Mouse (Mus musculus): ENCODE measurements at regions not wholly inside any gene's neighbourhood (a gene's known extent, or its start where the extent isn't known, plus 50 kb on each side); places are given as distances from the start of the nearest gene placed in this dataset.

DNA sequence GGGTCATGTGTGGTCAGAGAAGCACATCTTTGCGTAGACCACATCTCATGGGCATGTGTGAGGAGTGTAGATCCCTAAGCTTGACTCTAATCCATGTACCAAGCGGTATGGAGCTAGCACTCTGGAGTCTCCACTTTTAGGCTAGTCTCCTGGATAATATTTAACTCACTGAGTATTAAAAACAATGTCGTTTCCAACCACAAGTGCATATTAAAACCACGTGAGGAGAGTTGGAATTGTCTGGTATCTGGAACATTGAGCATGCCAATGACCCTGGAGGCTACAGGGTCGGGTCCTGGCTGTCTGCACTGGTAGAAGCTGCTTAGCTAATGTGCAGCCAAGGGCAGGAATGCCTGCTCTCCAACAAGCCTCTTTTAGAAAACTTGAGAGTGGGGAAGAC lies 391.2 kb downstream of the Mllt3 start:
- H3K9ac ChIP-seq (ENCODE audit: low read depth, low read length) = no peak overlapping the region
- H3K4me3 ChIP-seq (ENCODE audit: low read depth, low read length) = no peak overlapping the region
- ATAC-seq (ENCODE audit: low read depth) (no peak), DNase-seq (ENCODE audit: low spot score) (no peak)
- H3K36me3 ChIP-seq (ENCODE audit: control insufficient read depth, insufficient read depth, low read length) = no peaks in the 10 kb centered on the region
- H3K27me3 ChIP-seq (replicated peaks; ENCODE audit: control insufficient read depth, insufficient read depth, low read length) = no peaks in the 10 kb centered on the region; the same call in 1 of the 2 replicates
- no peak overlapping the region for H3K27ac ChIP-seq (replicated peaks; ENCODE audit: low read depth, low read length)
- 68% methylated on average over 5 of the region's 5 CpGs for WGBS
- H3K4me1 ChIP-seq (ENCODE audit: control insufficient read depth, insufficient read depth, low read length) = peaks cover 2% of the 10 kb centered on the region; the same call in 1 of the 2 replicates
- no peaks in the 10 kb centered on the region for H3K9me3 ChIP-seq (ENCODE audit: control insufficient read depth, low read length)
- no peak overlapping the region for H3K4me2 ChIP-seq (ENCODE audit: low read depth, low read length)

DNA sequence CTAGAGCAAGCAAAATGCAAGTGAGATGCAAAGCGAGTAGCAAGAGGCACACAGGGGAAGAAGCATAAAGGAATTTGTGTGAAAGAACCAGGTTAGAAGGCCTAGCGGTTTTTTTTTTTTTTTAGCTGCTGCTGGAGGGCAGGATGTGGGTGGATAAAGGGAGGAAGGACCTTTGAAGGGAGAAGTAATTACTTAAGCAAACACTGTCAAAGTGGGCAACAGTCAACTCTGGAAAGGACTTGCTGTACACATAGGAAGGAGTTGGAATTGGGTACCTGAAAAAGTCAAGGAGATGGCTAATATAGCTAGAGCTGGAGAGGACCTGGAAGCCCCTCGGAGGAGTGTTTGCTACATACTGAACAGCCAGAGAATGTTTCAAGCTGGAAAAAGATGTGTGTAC lies 391.6 kb downstream of the Mllt3 start:
- DNase-seq (ENCODE audit: low spot score) = no peak
- Histone ChIP-seq H3K4me1 (ENCODE audit: control insufficient read depth, insufficient read depth, low read length) (peaks cover 2% of the 10 kb centered on the region; the same call in 1 of the 2 replicates), H3K4me2 (ENCODE audit: low read depth, low read length) (no peak overlapping the region), H3K27ac (replicated peaks; ENCODE audit: low read depth, low read length) (no peak overlapping the region), H3K9ac (ENCODE audit: low read depth, low read length) (no peak overlapping the region), H3K36me3 (ENCODE audit: control insufficient read depth, insufficient read depth, low read length) (no peaks in the 10 kb centered on the region), H3K4me3 (ENCODE audit: low read depth, low read length) (no peak overlapping the region), H3K27me3 (replicated peaks; ENCODE audit: control insufficient read depth, insufficient read depth, low read length) (no peaks in the 10 kb centered on the region; the same call in 1 of the 2 replicates), H3K9me3 (ENCODE audit: control insufficient read depth, low read length) (no peaks in the 10 kb centered on the region)
- ATAC-seq (ENCODE audit: low read depth) = no peak
- WGBS = 66% methylated on average over 3 of the region's 3 CpGs

DNA sequence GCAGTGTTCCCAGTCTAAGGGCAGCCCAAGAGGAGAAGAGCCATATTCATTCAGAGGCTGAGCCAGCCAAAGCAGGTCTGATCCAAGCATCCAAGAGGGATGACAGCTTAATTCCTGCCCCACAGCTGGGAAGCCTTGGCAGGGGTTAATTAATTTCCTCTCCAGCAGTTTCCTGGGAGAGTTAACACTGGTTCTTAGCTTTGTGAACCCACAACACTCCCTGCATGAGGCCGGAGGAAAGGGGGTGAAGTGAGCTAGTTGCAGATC lies 394.9 kb downstream of the Mllt3 start:
- ATAC-seq (ENCODE audit: low read depth) = no peak
- H3K4me3 ChIP-seq (ENCODE audit: low read depth, low read length) = no peak overlapping the region
- WGBS = 25% methylated on average over 1 of the region's 1 CpGs

DNA sequence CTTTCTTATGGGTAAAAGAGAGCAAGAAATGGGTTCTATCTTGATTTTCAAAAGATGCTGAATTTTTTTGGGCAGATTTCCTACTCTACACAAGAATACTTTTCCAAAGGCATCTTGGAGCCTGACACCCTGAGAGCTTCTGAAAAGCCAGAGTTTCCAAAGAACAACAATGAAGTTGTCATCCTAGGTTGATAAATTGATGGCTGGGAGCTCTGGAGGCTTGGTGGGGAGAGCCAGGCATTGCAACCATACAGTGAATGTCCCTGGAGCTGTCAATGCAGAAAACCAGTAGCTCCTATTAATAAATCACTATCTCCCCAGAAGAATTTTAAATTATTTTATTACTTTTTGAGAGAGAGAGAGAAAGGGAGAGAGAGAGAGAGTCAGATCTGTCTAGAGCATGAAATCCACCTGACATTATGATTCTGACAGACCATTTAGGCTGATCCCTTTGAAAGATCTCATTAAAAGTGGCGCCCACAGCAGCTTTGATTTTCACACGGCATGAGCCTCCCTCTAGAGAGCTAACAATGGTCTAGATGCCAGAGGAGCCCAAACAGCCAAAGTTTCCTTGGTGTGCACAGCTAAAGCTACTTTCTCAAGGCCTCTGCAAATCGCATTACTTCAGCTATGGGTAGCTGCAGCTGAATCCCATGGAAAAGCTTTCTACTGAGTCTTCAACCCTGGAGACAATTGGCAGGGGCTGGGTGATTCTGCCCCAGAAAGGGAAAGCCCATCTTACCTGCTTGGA lies 395.4 kb downstream of the Mllt3 start:
- H3K4me3 ChIP-seq (ENCODE audit: low read depth, low read length) = no peak overlapping the region
- no peak overlapping the region for H3K27ac ChIP-seq (replicated peaks; ENCODE audit: low read depth, low read length)
- no peaks in the 10 kb centered on the region; the same call in 1 of the 2 replicates for H3K27me3 ChIP-seq (replicated peaks; ENCODE audit: control insufficient read depth, insufficient read depth, low read length)
- H3K9me3 ChIP-seq (ENCODE audit: control insufficient read depth, low read length) = no peaks in the 10 kb centered on the region
- no peak overlapping the region for H3K4me2 ChIP-seq (ENCODE audit: low read depth, low read length)
- no peak overlapping the region for H3K9ac ChIP-seq (ENCODE audit: low read depth, low read length)
- H3K36me3 ChIP-seq (ENCODE audit: control insufficient read depth, insufficient read depth, low read length) = no peaks in the 10 kb centered on the region
- WGBS = 43% methylated on average over 3 of the region's 3 CpGs
- ATAC-seq (ENCODE audit: low read depth) = no peak
- DNase-seq (ENCODE audit: low spot score) = no peak
- peaks cover 2% of the 10 kb centered on the region; the same call in 1 of the 2 replicates for H3K4me1 ChIP-seq (ENCODE audit: control insufficient read depth, insufficient read depth, low read length)

More for the DNA sequence above, 394.9 kb downstream of the Mllt3 start:
- Histone ChIP-seq H3K27me3 (replicated peaks; ENCODE audit: control insufficient read depth, insufficient read depth, low read length) (no peaks in the 10 kb centered on the region; the same call in 1 of the 2 replicates), H3K4me1 (ENCODE audit: control insufficient read depth, insufficient read depth, low read length) (peaks cover 2% of the 10 kb centered on the region; the same call in 1 of the 2 replicates), H3K9ac (ENCODE audit: low read depth, low read length) (no peak overlapping the region), H3K36me3 (ENCODE audit: control insufficient read depth, insufficient read depth, low read length) (no peaks in the 10 kb centered on the region), H3K4me2 (ENCODE audit: low read depth, low read length) (no peak overlapping the region), H3K27ac (replicated peaks; ENCODE audit: low read depth, low read length) (no peak overlapping the region), H3K9me3 (ENCODE audit: control insufficient read depth, low read length) (no peaks in the 10 kb centered on the region)
- no peak for DNase-seq (ENCODE audit: low spot score)

DNA sequence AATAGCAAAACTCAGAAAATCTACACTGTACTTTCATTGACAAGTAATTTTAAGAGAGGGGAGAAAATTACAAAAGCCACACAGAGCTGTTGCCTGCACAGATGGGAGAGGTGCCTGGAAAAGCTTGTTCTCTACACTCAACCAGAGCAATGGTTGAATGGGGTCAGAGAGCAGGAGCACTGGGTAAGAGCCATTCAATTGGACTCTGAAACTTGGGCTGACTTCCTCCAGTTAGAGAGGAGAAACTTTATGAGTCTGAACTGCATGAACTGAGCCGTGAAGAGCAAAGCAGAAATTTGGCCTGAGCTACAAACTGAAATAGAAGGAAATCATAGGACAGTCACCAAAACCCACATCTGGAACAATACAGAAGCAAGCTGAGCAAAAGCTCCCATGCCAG lies 380.8 kb upstream of the Slc24a2 start:
- Histone ChIP-seq H3K9ac (ENCODE audit: low read depth, low read length) (no peak overlapping the region), H3K4me1 (ENCODE audit: control insufficient read depth, insufficient read depth, low read length) (no peaks in the 10 kb centered on the region), H3K4me3 (ENCODE audit: low read depth, low read length) (no peak overlapping the region), H3K27me3 (replicated peaks; ENCODE audit: control insufficient read depth, insufficient read depth, low read length) (no peaks in the 10 kb centered on the region), H3K36me3 (ENCODE audit: control insufficient read depth, insufficient read depth, low read length) (no peaks in the 10 kb centered on the region), H3K4me2 (ENCODE audit: low read depth, low read length) (no peak overlapping the region), H3K9me3 (ENCODE audit: control insufficient read depth, low read length) (no peaks in the 10 kb centered on the region), H3K27ac (replicated peaks; ENCODE audit: low read depth, low read length) (no peak overlapping the region)
- DNase-seq (ENCODE audit: low spot score) (no peak), ATAC-seq (ENCODE audit: low read depth) (no peak)
- 62% methylated on average over 1 of the region's 1 CpGs for WGBS

DNA sequence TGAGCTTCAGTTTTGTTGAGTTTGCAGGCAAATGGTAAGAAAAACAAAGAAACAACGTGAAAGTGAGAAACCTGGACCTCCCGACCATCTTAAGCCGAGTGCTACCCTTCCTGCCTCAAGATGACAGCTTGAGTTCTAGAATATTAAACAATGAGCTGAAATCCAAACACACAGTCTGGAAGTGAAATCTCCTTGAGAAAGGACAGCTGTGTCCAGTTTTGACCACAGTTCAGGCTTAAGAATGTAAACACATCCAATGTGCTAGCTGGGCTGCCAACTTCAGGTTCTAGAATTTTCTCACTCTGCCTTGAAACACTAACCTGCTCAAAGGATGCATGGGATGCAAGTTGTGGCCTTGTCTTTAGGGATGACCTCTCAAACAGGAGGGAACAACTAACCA lies 363.4 kb upstream of the Slc24a2 start:
- ATAC-seq (ENCODE audit: low read depth) = no peak

DNA sequence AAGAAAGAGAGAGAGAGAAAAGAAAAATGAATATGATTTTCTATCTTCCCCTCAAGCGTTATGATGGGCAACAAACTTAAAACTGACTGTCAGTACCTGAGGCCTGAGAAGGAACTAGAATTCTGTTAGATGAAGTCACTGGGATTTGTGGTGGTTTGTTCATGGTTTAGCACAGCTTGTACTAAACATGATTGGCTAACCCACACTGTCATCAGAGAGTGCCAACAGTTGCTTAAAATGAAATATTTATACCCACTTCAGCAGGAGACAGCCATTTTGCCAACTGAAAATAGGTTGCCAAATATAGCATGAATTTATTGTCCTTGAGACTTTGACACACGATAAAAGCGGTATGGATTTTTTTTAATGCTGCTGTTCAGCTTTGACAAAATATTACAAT lies 360.5 kb upstream of the Slc24a2 start:
- 87% methylated on average over 3 of the region's 3 CpGs for WGBS
- no peaks in the 10 kb centered on the region for H3K27me3 ChIP-seq (replicated peaks; ENCODE audit: control insufficient read depth, insufficient read depth, low read length)
- 0 out of 2 replicates have a peak, but pooled peaks cover 3% of the 10 kb centered on the region for H3K9me3 ChIP-seq (ENCODE audit: control insufficient read depth, low read length)
- ATAC-seq (ENCODE audit: low read depth) (no peak), DNase-seq (ENCODE audit: low spot score) (no peak)
- H3K4me3 ChIP-seq (ENCODE audit: low read depth, low read length) = no peak overlapping the region
- no peak overlapping the region for H3K9ac ChIP-seq (ENCODE audit: low read depth, low read length)
- no peaks in the 10 kb centered on the region for H3K4me1 ChIP-seq (ENCODE audit: control insufficient read depth, insufficient read depth, low read length)
- H3K36me3 ChIP-seq (ENCODE audit: control insufficient read depth, insufficient read depth, low read length) = no peaks in the 10 kb centered on the region
- no peak overlapping the region for H3K27ac ChIP-seq (replicated peaks; ENCODE audit: low read depth, low read length)
- H3K4me2 ChIP-seq (ENCODE audit: low read depth, low read length) = no peak overlapping the region

More for the DNA sequence above, 363.4 kb upstream of the Slc24a2 start:
- no peak overlapping the region for H3K9ac ChIP-seq (ENCODE audit: low read depth, low read length)
- no peaks in the 10 kb centered on the region for H3K36me3 ChIP-seq (ENCODE audit: control insufficient read depth, insufficient read depth, low read length)
- WGBS = 58% methylated on average over 3 of the region's 3 CpGs
- no peaks in the 10 kb centered on the region for H3K27me3 ChIP-seq (replicated peaks; ENCODE audit: control insufficient read depth, insufficient read depth, low read length)
- H3K4me2 ChIP-seq (ENCODE audit: low read depth, low read length) = no peak overlapping the region
- H3K4me1 ChIP-seq (ENCODE audit: control insufficient read depth, insufficient read depth, low read length) = no peaks in the 10 kb centered on the region
- H3K4me3 ChIP-seq (ENCODE audit: low read depth, low read length) = no peak overlapping the region
- no peak for DNase-seq (ENCODE audit: low spot score)
- H3K27ac ChIP-seq (replicated peaks; ENCODE audit: low read depth, low read length) = no peak overlapping the region
- 0 out of 2 replicates have a peak, but pooled peaks cover 1% of the 10 kb centered on the region for H3K9me3 ChIP-seq (ENCODE audit: control insufficient read depth, low read length)

DNA sequence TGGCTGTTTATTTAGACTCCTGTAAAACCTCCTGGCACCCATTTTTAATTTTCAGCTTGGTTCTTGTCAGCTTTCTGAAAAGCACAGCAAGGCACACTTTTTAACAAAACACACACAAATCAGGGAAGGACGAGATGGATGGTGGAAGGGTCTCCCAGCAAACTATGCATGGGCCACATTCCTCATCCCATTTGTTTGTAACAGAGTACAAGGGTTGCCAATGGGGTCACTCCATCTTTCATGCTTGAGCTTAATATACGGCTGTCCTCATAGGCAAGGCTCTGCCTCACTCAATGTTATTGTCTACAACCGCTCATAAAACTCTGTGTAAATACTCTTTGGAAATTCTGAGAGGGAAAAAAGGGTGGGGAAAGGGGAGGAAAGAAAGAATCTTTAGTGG lies 347.9 kb upstream of the Slc24a2 start:
- H3K4me3 ChIP-seq (ENCODE audit: low read depth, low read length) = no peak overlapping the region
- no peak overlapping the region for H3K9ac ChIP-seq (ENCODE audit: low read depth, low read length)
- H3K9me3 ChIP-seq (ENCODE audit: control insufficient read depth, low read length) = no peaks in the 10 kb centered on the region
- DNase-seq (ENCODE audit: low spot score) = no peak
- 63% methylated on average over 3 of the region's 3 CpGs for WGBS
- H3K36me3 ChIP-seq (ENCODE audit: control insufficient read depth, insufficient read depth, low read length) = no peaks in the 10 kb centered on the region
- ATAC-seq (ENCODE audit: low read depth) = no peak
- H3K27me3 ChIP-seq (replicated peaks; ENCODE audit: control insufficient read depth, insufficient read depth, low read length) = no peaks in the 10 kb centered on the region
- H3K27ac ChIP-seq (replicated peaks; ENCODE audit: low read depth, low read length) = no peak overlapping the region
- no peak overlapping the region for H3K4me2 ChIP-seq (ENCODE audit: low read depth, low read length)
- H3K4me1 ChIP-seq (ENCODE audit: control insufficient read depth, insufficient read depth, low read length) = no peaks in the 10 kb centered on the region

DNA sequence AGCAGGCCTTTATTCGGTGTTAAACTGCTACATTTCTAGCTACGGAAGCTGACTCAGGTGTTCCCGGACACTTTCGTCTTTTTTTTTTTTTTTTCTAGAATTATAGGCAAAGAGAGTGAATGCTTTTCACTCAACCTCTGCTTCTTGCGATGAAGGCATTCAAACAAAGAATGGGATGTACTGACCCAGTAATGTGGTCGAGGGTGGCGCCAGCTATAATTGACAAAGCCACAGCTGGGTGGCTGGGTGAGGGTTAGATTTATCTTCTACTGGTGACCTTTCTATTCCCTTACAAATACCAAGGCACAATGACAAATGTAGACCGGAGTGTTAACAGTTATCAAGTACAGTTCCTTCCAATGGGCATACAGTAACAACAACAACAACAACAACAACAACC lies 340.7 kb upstream of the Slc24a2 start:
- no peaks in the 10 kb centered on the region for H3K36me3 ChIP-seq (ENCODE audit: control insufficient read depth, insufficient read depth, low read length)
- 81% methylated on average over 8 of the region's 8 CpGs for WGBS
- ATAC-seq (ENCODE audit: low read depth) = no peak
- H3K9me3 ChIP-seq (ENCODE audit: control insufficient read depth, low read length) = no peaks in the 10 kb centered on the region
- H3K4me2 ChIP-seq (ENCODE audit: low read depth, low read length) = no peak overlapping the region
- no peaks in the 10 kb centered on the region for H3K27me3 ChIP-seq (replicated peaks; ENCODE audit: control insufficient read depth, insufficient read depth, low read length)
- no peak overlapping the region for H3K9ac ChIP-seq (ENCODE audit: low read depth, low read length)
- no peaks in the 10 kb centered on the region for H3K4me1 ChIP-seq (ENCODE audit: control insufficient read depth, insufficient read depth, low read length)
- DNase-seq (ENCODE audit: low spot score) = no peak
- H3K27ac ChIP-seq (replicated peaks; ENCODE audit: low read depth, low read length) = no peak overlapping the region
- H3K4me3 ChIP-seq (ENCODE audit: low read depth, low read length) = no peak overlapping the region
